Mouse (Mus musculus): ENCODE data around the gene Mast4.

Mast4 gene

DNA sequence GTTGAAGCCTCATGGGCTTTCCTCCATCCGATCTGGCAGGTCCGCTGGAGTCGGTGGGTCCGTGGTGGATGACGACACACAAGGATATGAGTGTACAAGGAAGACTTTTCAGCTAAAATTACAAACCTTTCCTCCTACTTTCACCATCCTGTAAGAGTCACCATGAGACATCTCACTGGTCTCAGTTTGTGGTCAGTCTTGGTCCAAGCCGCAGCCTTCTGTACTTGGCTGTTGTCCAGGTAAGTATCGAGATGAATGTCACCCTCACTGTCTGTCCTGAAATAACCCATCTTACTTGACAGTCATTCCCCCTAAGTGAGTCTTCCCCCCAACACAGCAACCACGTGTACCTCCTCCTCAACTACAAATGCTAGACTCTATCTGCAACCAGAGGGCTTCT lies 94.6 kb downstream of the Mast4 start:
- no peak for DNase-seq (ENCODE audit: low read depth)

DNA sequence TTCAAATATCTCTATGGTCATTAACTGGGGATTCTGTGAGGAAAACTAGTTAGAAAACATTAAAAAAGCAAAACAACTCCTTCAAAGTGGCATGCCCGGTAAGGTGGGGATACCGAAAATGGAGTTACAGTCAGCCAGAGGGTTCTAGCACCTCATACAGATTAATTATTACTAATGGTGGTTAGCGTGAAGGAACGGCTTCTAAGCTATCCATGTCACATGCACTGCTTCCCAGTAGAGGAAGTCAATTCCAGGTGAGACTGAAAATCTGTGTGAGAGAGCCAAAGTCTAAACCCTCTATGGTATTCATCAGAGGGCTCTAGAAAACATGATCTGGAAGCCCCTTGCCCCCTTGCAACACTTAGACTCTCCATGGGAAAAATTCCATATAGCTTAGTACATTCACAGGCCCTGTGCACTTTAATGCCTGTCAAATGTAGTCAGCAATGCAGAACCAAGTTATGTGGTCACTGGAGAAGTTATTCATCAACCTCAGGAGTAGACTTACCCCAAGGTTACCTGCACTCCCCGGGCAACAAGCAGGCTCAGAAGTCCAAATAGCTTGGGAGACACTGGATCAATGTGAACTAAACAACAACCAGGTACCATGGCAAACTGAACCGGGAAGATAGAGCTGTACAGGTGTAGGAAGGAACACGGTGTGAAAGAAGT lies 96.1 kb downstream of the Mast4 start:
- no peak for DNase-seq (ENCODE audit: low read depth)

DNA sequence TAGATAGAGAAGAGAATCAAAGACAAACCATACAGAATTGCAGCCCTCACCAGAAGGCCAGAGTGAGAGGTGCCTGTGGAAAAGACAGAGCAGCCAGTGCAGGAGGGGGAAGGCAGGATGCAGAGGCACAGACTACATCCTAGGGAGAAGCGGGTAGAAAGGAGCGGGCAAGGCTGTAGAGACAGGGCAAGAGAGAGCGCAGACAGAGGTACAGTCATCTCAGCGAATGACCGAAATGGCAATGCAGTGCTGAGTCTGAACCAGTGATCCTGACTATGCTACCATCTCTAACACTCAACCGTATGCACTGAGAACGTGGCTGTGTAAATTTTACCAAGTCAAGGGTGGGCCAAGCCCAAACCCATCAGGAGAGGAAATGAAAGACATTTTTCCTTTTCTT lies 102.1 kb downstream of the Mast4 start:
- DNase-seq (ENCODE audit: low read depth) = no peak

DNA sequence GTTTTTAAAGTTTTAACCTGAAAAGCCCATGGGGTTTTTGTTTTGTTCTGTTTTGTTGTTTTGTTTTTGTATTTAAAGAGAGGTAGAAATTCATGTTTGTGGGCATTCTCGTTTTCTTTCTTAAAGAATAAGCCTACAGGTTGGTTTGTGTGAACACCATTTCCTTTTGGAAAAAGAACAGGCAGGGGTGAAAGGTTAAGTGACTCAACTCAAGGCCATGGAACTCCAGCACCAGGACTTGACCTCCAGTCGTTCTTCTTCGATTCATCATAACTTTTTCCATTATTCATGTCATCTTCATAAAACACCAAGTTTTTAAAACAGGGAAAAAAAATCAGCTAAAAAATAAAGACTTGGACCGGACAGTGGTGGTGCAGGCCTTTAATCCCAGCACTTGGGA lies 105.2 kb downstream of the Mast4 start:
- DNase-seq (ENCODE audit: low read depth) = no peak

DNA sequence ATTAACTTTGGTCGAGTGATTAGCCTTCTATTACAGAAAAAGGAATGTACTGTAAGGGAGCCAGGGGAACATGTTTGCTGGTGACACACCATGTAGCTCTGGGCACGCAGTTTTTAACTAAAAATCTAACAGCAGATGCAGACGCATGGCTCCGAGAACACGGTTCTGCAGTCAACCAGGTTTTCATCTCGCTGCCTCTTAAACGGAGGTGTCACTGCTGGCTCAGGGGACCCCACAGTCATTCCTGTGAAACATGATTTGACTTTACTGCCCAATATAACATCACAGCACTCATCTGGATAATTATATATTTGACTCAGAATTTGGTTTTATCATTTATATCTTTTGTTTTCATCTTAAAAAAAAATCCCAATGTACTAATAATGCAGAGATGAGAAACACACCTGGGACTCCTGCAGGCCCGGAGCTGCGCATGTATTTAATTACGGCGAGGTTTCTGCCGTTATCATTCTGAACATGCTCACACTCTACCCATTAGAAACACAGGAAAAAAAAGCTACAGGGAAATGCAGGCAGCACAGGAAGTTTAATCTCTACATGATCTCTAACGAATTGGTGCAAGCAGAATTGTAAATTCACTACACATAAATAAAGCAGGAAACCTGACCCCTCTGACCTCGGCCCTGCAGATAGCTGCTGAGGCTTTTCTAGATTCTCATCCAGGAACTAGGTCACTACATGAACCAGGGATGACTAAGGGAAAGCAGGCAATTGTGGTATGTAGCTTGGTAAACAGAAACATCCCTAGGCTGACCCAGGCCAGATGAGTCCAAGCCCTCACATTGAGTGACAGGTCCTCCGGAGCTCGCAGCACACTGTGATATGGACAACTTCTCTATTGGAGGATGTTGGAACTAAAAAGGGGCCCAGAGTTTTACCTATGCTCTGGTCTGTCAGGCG lies 108.1 kb downstream of the Mast4 start:
- no peak for DNase-seq (ENCODE audit: low read depth)

DNA sequence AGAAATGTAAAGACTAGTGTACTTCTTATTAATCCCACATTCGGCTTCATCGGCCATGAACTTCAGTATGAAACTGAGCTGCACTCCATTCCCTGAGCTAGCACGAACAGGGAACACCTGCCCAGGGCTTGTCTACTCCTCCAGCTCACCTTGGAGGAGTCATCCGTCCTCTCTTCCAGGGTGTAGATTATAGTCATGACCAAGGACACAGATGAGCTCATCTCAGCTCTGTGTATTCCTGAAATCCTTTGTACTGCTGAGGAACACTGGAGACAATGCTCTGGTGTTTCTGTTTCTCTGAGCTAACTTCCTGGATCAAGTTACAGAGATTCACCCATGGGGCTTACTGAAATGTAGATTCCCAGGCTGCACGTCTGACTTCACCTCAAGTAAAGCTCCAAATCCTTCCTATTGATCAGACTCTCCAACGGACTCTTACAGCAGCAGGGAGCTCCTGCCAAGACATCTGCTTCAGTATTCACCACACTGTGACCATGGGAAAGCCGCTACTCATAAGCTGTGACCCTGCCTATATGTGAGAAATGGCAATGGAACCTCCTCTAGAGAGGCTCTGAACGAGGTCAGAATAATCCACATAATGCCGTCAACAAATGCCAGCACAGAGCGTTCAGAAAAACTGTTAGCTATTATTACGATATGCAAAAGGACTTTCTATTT lies 108.9 kb downstream of the Mast4 start:
- no peak for DNase-seq (ENCODE audit: low read depth)

DNA sequence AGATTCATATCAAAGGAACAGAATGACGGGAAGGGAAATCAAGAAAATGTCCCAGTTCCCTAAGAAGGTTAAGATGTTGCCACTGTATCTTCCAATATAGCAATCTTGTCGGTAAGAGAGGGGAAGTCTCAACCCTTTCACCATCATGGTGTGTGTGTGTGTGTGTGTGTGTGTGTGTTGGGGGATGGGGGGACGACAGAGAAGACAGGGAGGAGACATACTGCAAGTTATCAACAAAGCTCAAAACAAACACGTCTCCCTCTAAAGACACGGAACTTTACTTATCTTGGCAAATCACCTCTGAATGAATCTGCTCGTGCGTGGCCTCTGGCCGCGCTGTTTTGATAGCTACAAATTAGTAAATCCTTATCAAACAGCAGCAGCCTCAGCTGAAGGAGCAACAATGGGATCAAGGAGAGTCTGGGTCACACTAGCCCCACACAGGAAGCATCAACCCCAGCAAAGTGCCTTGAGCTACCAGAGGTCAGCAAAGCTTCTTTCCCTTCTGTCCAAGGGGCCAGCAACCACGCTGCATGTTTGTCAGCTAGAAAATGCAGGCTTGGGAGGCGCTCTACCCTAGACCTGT lies 113.7 kb downstream of the Mast4 start:
- no peak for DNase-seq (ENCODE audit: low read depth)

DNA sequence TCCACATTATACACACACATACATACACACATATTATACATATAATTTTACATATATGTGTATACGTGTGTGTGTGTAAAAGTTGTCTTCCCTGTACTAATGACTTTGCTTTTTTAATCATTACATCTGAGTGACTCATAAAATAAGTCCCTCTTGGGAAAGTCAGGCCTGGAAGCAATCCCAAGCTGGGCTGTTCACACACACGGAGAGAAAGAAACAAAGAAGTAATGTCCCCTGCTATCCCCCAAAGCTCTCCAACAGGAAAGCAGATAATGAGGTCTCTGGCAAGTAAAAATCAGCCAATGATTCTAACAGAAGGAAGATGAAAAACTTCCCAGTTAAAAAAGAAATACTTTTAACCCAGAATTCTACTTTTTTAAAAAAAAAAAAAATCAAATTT lies 114.3 kb downstream of the Mast4 start:
- no peak for DNase-seq (ENCODE audit: low read depth)

DNA sequence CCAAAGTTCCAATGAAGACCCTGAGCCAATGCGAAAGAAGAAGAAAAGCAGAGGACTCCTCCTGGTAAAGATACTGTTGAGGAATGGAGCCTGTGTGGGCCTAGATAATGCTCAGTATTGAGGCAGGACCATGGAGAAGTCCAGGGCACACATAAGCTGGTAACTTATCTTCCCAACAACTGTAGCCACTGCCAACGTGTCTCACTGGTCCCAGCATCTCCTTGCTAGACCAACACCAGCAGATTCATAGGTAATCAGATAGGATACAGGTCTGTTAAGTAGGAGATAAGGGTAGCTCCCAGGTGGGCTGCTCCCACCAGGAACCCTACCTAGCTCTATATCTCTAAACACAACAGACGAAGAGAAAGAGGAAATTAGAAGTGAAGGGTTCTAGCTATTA lies 116.8 kb downstream of the Mast4 start:
- DNase-seq (ENCODE audit: low read depth) = no peak

DNA sequence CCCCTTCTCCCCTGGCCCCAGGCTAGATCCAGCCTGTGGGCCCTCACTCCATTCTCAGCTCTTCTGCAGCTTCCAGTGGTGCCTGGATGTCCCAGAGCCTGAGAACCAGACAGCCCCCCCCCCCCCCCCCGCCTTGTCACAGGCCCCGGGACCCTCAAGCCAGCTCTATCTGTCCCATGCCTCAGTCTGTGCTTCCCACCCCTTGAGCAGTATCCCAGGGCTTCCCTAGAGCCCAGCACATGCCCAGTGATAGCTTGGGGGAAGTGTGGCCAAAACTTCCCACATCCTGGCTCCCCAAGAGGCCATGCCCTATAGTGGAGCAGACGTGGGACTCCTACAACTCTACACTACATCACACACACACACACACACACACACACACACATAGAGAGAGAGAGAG lies 119.8 kb downstream of the Mast4 start:
- DNase-seq (ENCODE audit: low read depth) = no peak

DNA sequence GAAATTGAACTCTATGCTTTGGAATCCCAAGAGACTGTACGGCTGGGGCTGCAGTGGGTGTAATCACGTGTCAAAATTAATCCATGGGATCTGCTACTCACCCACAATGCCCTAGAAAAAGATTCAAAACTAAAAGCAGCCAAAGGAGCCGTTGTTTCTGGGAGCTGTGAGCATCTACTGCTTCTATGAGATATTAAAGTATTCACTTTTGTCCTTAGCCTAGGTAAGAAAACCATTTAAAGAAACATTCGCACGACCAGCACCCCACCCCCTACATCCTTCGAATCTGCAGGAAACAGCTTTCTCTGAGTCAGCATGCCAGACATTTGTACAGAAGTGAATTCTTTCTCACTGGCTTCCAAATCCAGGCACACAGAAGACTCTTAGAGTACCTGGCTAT lies 122.3 kb downstream of the Mast4 start:
- no peak for DNase-seq (ENCODE audit: low read depth)

DNA sequence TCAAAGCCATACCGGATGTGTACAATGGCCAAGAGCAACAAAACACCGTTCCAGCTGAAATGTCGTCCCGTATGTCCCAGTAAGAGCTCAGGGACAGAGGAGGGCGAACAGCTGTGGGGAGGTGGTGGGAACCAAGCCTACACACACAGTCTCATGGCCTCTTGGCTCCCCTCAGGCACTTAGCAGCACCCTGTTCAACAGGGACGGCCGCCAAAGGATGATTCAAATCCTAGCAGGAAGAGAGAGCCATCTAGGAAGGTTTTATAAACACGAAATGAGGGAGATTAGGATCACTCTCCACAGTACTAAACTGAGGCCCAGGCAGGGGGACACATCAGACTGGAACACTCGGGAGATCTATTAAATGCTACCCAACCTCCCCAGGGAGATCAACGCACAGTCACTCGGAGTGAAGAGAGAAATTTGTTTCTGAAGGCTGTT lies 122.8 kb downstream of the Mast4 start:
- no peak for DNase-seq (ENCODE audit: low read depth)

DNA sequence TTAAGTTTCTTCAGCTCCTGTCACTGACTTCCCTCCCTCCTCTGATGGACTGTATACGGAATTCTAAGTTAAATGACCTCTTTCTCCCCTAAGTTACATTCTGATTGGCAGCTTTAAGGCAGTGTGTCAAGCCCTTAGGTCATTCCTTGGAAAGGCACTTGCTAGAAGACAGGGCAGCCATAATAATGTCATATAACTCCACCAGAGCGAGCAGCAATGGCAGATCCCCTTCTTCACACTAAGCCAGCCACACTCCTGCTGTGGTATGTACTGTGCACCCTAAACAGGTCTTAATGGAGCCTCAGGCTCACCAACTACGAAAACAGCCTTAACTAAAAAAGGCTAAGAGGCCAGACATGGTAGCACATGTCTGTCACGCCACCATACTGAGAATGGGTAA lies 123.6 kb downstream of the Mast4 start:
- DNase-seq (ENCODE audit: low read depth) = no peak

DNA sequence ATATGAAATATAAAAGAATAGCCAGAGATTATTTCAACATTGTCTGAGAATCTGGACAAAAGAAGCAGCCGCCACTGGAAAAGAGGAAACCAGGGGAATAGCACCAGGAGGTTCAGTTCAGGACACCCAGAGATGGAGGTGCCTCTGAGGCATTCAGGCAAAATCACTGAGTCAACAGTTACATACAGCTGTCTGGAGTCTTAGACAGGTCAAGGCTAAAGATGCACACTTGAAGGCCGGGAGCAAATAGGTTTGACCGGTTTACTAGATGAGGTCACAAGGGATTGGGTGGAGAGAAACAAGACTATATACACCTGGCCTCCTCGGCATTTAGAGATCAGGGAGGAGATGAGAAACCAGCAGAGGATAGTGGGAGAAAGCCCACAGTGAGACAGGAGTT lies 127.1 kb downstream of the Mast4 start:
- DNase-seq (ENCODE audit: low read depth) = no peak

DNA sequence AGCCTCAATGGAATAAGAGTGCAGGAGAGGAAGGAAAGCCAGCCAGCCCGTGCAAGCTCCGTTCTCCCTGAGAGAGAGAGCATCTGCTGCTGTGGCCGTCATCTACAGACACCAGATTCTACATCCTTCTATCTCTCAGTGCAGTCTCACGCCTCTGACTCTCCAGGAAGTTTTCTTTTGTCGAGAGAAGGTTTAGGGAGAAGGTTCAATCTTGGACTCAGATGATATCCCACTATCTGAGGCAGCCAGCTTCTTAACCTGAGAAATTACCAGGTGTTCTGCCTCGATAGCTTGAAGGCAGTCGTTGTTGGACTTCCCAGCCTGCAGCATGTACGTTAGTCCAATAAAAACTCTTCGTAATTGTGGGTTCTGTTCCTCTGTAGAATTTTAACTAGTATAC lies 127.7 kb downstream of the Mast4 start:
- DNase-seq (ENCODE audit: low read depth) = no peak

DNA sequence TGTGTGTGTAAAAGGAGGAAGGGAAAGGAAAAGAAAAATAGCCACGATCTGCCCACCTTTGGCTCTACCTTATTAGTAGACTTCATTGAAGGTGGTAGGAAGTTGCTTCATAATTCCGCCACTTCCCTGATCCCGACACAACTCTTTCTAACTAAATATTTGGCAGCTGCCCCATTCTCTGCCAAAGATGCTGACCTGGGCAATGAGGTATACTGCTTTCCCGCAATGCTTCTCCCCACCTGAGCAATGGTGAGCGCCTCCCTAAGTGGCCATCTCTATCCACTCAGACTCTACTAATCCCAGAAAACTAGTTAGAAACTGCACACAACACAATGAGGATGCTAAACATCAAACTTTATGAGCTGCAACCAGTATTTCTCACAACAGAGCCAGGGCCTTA lies 129.1 kb downstream of the Mast4 start:
- DNase-seq (ENCODE audit: low read depth) = no peak

DNA sequence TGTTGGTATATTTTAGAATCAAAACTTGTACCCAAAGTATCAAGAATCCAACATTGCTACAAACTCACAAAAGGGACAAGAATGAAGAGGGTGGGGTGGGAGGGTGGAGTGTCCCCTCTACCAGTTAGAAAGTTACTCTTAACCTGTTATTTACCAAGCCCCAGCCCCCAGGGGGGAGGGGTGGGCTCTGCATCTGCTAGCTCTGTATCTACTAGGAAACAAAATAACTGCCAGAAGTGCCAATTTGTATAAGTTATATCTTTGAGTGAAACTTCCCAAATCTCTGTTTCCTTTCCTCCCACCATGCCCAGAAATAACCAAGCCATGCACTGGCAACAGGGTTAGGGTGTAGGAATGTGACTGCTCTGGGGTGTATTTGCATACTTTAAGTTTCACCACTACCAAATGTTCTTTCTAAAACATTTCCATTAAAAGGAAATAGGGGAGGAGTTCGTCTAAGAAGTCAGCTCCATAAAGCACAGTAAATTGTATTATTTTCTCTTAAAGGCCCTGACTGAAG lies 130.9 kb downstream of the Mast4 start:
- DNase-seq (ENCODE audit: low read depth) = no peak

DNA sequence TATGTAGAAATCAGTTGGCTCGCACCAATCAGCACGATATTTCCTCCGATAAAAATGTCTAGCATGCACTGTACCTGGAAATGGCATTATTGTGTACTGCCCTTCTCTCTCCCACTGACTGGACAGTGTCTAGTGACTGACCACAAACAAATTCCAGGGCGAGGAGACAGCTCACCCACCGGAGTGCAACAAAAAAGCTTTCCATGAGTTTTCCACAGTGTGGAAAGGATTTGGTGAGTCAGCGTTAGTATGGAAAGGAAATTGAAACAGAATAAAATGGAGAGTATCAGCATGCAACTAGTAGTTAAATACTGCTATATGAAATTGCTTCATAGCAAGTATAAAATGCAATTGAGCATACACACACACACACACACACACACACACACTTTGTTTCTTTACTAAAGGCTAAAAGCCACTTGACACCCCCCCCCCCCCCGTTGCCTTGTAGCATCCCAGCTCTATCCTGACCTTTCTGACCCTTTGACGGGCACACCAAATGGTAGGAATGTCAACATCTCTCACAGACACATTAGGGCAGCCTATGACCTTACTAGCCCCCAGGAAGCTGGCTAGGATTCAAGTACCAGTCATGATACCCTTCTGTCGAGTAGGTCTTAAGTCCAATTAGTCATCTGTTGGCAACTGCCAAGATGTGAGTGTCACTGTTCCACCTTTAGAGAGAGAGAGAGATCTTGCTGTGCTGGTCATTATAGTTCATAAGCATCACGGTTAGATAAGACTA lies 133.1 kb downstream of the Mast4 start:
- DNase-seq (ENCODE audit: low read depth) = no peak

DNA sequence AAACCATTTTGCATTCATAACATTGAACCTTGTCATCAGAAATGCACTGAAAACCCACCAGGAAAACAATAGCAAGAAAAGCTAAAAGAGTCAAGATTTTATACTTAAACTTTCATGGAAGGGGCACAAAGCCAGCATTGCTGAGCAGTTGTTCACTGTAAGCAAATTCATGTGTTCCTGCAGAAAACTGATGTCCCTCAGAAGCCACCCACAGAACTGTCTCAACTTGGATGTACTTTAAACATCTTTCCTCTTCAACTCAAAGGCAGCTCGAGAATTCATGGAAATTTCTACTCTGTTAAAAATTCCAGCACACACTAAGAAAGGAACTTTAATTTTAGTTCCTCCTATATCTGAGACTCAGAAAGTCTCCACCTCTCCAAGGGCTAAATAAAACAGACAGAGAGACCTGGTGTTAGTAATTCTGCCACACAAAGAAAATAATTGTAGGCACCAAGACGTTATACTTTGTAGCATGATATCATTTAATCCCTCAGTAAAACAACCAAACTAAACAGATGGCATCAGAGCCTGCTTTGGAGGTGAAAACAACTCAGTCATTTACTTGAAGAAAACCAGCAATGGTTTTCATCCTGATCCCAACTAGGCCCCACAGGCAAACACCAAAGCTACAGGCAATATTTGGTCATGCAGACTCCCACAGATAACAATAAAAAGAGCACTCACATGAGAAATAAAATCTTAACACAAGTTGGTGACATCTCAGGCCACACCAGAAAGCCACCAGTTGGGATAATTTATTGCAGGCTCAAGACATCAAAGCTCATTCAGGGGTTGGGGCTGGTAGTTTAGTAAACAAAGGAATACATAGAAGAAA lies 134.3 kb downstream of the Mast4 start:
- DNase-seq (ENCODE audit: low read depth) = no peak

DNA sequence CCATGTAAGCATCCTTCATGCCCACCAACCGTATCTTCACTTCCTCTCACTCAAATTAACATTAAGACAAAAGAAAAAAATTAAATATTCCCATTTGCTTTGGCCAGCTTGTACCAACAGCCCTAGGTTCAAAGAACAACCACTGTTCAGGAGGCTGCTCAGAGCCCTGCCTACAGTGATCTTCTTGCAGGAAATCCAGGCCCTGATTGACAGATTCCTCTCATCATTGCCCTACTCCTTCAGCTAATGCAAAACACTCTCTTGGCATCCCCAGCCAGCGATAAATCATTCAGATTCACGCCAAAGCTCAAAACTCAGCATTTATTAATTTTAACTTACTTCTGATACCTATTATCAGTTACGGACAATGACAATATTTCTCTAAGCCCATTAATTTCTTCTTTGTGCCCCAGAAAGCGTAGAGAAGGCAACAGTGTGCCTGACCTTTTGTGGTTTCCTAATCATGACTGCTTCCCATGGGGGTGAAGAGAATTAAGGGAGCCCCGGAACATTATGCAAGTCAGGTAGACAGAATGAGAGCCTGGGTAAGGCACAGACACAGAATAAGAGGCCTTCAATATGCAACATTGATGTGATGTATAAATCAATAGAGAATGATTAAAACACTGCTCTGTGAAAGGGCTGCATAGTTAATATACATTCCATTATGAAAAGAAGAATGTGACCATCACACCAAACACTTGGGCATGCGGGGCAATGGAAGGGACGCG lies 135.9 kb downstream of the Mast4 start:
- no peak for DNase-seq (ENCODE audit: low read depth)
